Mouse (Mus musculus): ENCODE measurements at regions not wholly inside any gene's neighbourhood (a gene's known extent, or its start where the extent isn't known, plus 50 kb on each side); places are given as distances from the start of the nearest gene placed in this dataset.
A peak's percentile ranks its signal among the peaks of the same experiment; 100 is the strongest.

DNA sequence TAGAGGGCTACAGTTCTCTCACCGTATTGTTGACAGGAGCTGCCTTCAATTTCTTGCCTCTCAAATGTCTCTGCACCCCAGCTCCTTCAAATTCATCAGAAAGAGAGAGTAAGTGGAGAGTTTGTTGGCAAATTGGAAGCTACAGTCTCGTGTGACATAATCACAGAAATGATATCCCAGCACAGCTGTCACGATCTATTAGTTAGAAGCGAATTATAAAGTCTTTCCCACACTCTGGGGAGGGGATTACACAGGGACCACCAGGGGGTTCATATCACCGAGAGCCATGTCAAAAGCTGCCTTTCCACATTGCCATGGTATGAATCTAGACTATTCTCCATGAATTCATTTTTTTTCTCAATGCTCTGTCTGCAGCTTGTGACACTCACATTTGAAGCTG lies 260.3 kb upstream of the Gm9747 start:
- H3K27ac ChIP-seq, result no peak overlapping the region
- no peaks in the 10 kb centered on the region for H3K9me3 ChIP-seq
- H3K4me3 ChIP-seq, result no peak overlapping the region
- H3K36me3 ChIP-seq (replicated peaks), result no peaks in the 10 kb centered on the region
- no peaks in the 10 kb centered on the region for H3K27me3 ChIP-seq (replicated peaks)
- ATAC-seq (replicated peaks), result no peak
- H3K4me1 ChIP-seq, result no peaks in the 10 kb centered on the region
- H3K4me2 ChIP-seq, result no peak overlapping the region
- 57% methylated on average over 5 of the region's 5 CpGs for WGBS
- no peak overlapping the region for H3K9ac ChIP-seq

DNA sequence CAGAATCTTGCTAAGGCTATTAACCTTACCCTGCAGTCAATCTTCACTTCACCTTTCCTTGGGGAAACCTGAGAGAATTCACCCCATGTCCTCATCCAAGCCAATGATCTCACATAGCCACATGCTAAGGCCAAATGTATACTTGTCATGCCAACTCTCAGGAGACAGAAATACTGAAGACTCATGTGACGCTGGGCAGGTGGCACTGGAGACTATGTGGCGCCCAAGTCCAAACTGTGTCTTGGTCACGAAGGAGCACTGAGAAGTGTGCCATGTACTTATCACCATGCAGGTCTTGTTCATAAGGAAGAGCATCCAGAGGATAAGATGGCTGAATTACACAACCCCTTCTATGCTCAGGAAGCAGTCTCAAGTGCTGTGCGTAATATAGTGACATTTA lies 259.4 kb upstream of the Gm9747 start:
- WGBS, result 88% methylated on average over 4 of the region's 4 CpGs
- Histone ChIP-seq H3K4me3 (no peak overlapping the region), H3K4me2 (no peak overlapping the region), H3K9ac (no peak overlapping the region), H3K27me3 (replicated peaks) (no peaks in the 10 kb centered on the region), H3K9me3 (no peaks in the 10 kb centered on the region), H3K27ac (no peak overlapping the region), H3K36me3 (replicated peaks) (no peaks in the 10 kb centered on the region), H3K4me1 (no peaks in the 10 kb centered on the region)
- ATAC-seq (replicated peaks), result no peak

DNA sequence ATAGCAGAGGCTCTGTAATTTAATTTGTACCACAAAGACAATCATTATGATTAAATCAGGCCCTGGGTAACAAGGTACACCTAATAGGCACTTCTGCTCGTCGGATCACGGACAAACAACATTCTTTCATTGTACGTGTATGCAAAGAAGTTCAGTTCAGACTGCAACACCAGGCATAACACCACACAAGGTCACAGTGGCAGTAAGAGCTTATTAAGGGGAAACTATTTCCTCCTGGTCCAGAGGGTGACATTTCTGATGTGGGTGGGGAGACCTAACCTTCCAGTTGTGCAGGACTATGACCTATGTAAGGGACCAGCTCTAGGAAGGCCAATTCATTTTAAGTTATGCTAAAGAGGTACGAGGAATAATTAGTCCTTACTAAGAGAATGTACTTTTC lies 225.0 kb upstream of the Gm9747 start:
- Histone ChIP-seq H3K4me2 (no peak overlapping the region), H3K27me3 (replicated peaks) (no peaks in the 10 kb centered on the region), H3K4me1 (no peaks in the 10 kb centered on the region), H3K4me3 (no peak overlapping the region), H3K9ac (no peak overlapping the region), H3K27ac (no peak overlapping the region), H3K9me3 (no peaks in the 10 kb centered on the region), H3K36me3 (replicated peaks) (no peaks in the 10 kb centered on the region)
- WGBS, result 78% methylated on average over 5 of the region's 5 CpGs
- no peak for ATAC-seq (replicated peaks)

- Histone ChIP-seq H3K36me3 (replicated peaks) (no peaks in the 10 kb centered on the region), H3K4me3 (no peak overlapping the region), H3K9ac (no peak overlapping the region), H3K27me3 (replicated peaks) (no peaks in the 10 kb centered on the region), H3K4me1 (no peaks in the 10 kb centered on the region), H3K27ac (no peak overlapping the region), H3K9me3 (no peaks in the 10 kb centered on the region), H3K4me2 (no peak overlapping the region)
- 89% methylated on average over 4 of the region's 4 CpGs for WGBS
- ATAC-seq (replicated peaks), result no peak
Observed at GRCm38 (mm10) chr1:82008805-82009204, 224.1 kb upstream of the Gm9747 start.

DNA sequence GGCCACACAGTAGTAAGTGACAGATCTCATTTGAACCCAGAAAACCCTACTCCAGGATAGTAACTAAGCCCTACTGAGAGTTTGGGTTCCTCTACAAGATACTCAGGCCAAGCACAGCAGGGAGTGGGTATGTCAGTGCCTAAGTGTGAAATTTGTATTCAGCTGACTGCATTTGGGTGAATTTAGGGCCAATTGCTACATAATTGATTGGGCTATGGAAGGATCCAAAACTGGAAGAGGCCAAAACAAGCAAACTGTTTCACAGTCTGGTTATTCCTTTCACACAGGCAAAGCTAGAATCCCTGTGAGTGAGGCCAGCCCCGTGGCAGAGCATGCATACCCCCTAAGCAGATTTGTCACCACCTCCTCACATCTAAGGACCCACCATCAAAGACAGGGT lies 221.9 kb upstream of the Gm9747 start:
- no peak for ATAC-seq (replicated peaks)
- no peak overlapping the region for H3K27ac ChIP-seq
- no peaks in the 10 kb centered on the region for H3K4me1 ChIP-seq
- no peak overlapping the region for H3K9ac ChIP-seq
- no peak overlapping the region for H3K4me3 ChIP-seq
- H3K36me3 ChIP-seq (replicated peaks), result no peaks in the 10 kb centered on the region
- no peaks in the 10 kb centered on the region for H3K9me3 ChIP-seq
- WGBS, result 35% methylated on average over 1 of the region's 1 CpGs
- H3K27me3 ChIP-seq (replicated peaks), result no peaks in the 10 kb centered on the region
- no peak overlapping the region for H3K4me2 ChIP-seq

DNA sequence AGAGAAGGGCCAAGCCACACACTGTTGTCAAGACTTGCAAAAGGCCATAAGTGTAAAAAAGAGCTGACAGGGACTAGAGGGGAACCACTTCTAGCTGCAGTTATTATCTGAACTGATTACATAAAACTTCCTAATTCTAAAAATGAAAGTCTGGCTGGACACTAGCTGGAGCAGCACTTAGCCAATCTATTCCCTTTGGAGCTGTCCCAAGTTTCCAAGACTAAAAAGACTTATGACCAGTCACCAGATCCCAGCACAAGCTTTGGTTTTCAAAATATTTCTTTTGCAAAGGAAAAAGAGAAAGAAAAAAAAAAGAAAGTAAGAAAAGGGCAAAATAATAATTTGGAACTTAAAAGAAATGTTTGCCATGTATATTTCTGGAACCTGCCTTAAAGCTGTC lies 217.6 kb upstream of the Gm9747 start:
- Histone ChIP-seq H3K9me3 (no peaks in the 10 kb centered on the region), H3K27ac (no peak overlapping the region), H3K27me3 (replicated peaks) (no peaks in the 10 kb centered on the region), H3K9ac (no peak overlapping the region), H3K4me2 (no peak overlapping the region), H3K36me3 (replicated peaks) (no peaks in the 10 kb centered on the region), H3K4me3 (no peak overlapping the region), H3K4me1 (no peaks in the 10 kb centered on the region)
- no peak for ATAC-seq (replicated peaks)

GRCm38 (mm10) chr1:82018701-82019404 lies 214.1 kb upstream of the Gm9747 start:
- H3K36me3 ChIP-seq (replicated peaks), result no peaks in the 10 kb centered on the region
- H3K9me3 ChIP-seq, result no peaks in the 10 kb centered on the region
- no peak overlapping the region for H3K9ac ChIP-seq
- no peak overlapping the region for H3K27ac ChIP-seq
- ATAC-seq (replicated peaks), result peak; percentile 62
- no peak overlapping the region for H3K4me2 ChIP-seq
- no peaks in the 10 kb centered on the region for H3K4me1 ChIP-seq
- no peaks in the 10 kb centered on the region for H3K27me3 ChIP-seq (replicated peaks)
- WGBS, result 70% methylated on average over 7 of the region's 7 CpGs
- no peak overlapping the region for H3K4me3 ChIP-seq

DNA sequence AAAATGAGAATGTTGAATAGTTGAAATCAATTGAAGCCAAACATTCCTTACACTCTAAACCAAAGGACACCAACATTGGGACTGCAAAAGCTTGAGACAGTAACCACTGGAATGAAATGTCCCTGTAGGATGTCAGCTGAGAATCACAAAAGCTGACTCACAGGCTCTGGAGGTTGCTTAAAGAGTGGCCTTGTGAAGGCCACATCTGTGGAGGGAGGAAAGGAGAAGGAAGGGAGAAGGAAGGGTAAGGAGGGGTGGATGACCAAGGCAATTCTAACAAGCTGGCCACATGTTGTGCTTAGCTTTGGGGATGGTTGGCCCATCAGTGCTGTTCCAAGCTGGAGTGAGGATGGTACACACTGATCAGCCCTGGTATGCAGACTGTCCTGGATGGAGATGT lies 205.2 kb upstream of the Gm9747 start:
- Histone ChIP-seq H3K27me3 (replicated peaks) (no peaks in the 10 kb centered on the region), H3K36me3 (replicated peaks) (no peaks in the 10 kb centered on the region)

GRCm38 (mm10) chr1:82031130-82031529 lies 201.8 kb upstream of the Gm9747 start:
- H3K27ac ChIP-seq, result no peak overlapping the region
- ATAC-seq (replicated peaks), result no peak
- 82% methylated on average over 7 of the region's 7 CpGs for WGBS

More for the DNA sequence above, 205.2 kb upstream of the Gm9747 start:
- Histone ChIP-seq H3K27ac (no peak overlapping the region), H3K4me2 (no peak overlapping the region), H3K9me3 (no peaks in the 10 kb centered on the region), H3K9ac (no peak overlapping the region), H3K4me3 (no peak overlapping the region), H3K4me1 (no peaks in the 10 kb centered on the region)
- ATAC-seq (replicated peaks), result no peak

DNA sequence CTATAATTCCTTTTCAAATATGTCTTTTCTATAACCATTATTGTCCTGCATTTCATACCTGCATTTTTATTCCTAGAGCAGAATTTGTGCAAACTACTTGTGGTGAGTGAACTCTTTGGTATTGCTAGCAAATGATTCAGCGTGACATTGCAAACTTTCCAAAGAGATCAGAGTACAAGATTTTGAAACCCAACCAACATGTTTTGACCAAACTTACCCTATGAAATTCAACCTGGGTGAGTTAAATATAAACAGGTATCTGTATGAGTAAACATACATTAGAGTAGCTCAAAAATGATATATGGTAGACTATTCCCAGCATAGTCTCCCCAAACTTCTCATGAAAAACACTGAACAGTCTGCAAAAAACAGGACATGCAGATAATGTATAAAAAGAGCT lies 200.5 kb upstream of the Gm9747 start:
- Histone ChIP-seq H3K4me2 (no peak overlapping the region), H3K4me3 (no peak overlapping the region), H3K36me3 (replicated peaks) (no peaks in the 10 kb centered on the region), H3K27ac (no peak overlapping the region), H3K27me3 (replicated peaks) (no peaks in the 10 kb centered on the region), H3K4me1 (no peaks in the 10 kb centered on the region), H3K9me3 (no peaks in the 10 kb centered on the region), H3K9ac (no peak overlapping the region)
- WGBS, result 100% methylated on average over 1 of the region's 1 CpGs
- ATAC-seq (replicated peaks), result no peak

More at GRCm38 (mm10) chr1:82031130-82031529, 201.8 kb upstream of the Gm9747 start:
- no peak overlapping the region for H3K9ac ChIP-seq
- H3K4me2 ChIP-seq, result no peak overlapping the region
- no peak overlapping the region for H3K4me3 ChIP-seq
- H3K27me3 ChIP-seq (replicated peaks), result no peaks in the 10 kb centered on the region
- H3K9me3 ChIP-seq, result no peaks in the 10 kb centered on the region
- H3K36me3 ChIP-seq (replicated peaks), result no peaks in the 10 kb centered on the region
- H3K4me1 ChIP-seq, result no peaks in the 10 kb centered on the region

DNA sequence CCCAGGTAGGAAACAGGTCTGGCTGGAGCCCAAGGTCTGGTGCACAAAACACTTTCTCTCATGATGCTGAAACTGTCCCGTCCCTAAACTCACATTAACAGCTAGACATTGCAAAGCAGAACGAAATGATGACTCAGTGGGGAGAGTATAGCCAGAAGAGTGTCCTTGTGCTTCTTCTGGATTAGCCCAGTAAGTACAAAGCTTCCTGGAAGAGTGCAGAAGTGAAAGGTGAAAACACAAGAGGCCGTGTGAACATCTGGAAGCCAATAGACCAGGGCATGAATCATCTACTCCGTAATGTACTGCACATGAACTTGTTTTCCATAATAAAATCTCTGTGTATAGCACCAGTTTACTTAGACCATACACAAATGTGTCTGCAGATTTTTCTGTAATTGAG lies 194.7 kb upstream of the Gm9747 start:
- WGBS, result 91% methylated on average over 4 of the region's 4 CpGs
- Histone ChIP-seq H3K9ac (no peak overlapping the region), H3K36me3 (replicated peaks) (no peaks in the 10 kb centered on the region), H3K27me3 (replicated peaks) (no peaks in the 10 kb centered on the region), H3K9me3 (no peaks in the 10 kb centered on the region), H3K4me1 (no peaks in the 10 kb centered on the region), H3K4me2 (no peak overlapping the region), H3K4me3 (no peak overlapping the region), H3K27ac (no peak overlapping the region)
- ATAC-seq (replicated peaks), result no peak

- no peaks in the 10 kb centered on the region for H3K36me3 ChIP-seq (replicated peaks)
Observed at GRCm38 (mm10) chr1:82038698-82039097, 194.2 kb upstream of the Gm9747 start.

GRCm38 (mm10) chr1:82041286-82042050 lies 191.4 kb upstream of the Gm9747 start:
- Histone ChIP-seq H3K9ac (no peak overlapping the region), H3K4me3 (no peak overlapping the region), H3K4me1 (no peaks in the 10 kb centered on the region), H3K27me3 (replicated peaks) (no peaks in the 10 kb centered on the region), H3K9me3 (no peaks in the 10 kb centered on the region), H3K27ac (no peak overlapping the region), H3K4me2 (no peak overlapping the region), H3K36me3 (replicated peaks) (no peaks in the 10 kb centered on the region)
- 62% methylated on average over 3 of the region's 3 CpGs for WGBS
- ATAC-seq (replicated peaks), result no peak

More at GRCm38 (mm10) chr1:82038698-82039097, 194.2 kb upstream of the Gm9747 start:
- no peaks in the 10 kb centered on the region for H3K27me3 ChIP-seq (replicated peaks)
- H3K9me3 ChIP-seq, result no peaks in the 10 kb centered on the region
- no peak overlapping the region for H3K9ac ChIP-seq
- WGBS, result 92% methylated on average over 1 of the region's 1 CpGs
- ATAC-seq (replicated peaks), result no peak
- no peaks in the 10 kb centered on the region for H3K4me1 ChIP-seq
- no peak overlapping the region for H3K27ac ChIP-seq
- no peak overlapping the region for H3K4me2 ChIP-seq
- no peak overlapping the region for H3K4me3 ChIP-seq
